ENCODE assay signal across 25 mouse cellular contexts in the genomic region with DNA sequence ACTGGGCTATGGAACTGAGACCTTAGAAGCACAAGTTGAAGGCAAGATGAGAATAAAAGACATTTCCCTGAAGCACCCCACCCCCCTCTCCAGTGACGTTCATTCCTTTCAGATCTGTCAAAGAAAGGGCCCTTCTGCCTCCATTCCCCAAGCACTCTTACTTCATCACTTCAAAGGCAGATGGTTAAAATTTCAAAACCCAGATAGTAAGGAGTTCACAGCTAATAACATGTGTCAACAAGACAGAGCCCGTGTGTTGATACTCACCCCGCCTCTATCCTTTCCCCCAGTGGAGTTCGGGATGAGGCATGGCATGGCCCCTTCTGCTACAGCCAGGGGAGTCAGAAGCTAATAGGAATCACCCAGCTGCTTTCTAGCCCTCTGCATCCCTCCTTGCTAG. TPM values are rescaled to one million over a fixed set of nuclear protein-coding genes. Genes with fewer than 3 reads are reported as not detected.
DNase-seq lines count a peak whose midpoint lies in the region; ATAC-seq and TF ChIP-seq lines count a peak whose summit lies in the region.
"Had no signal": no experiment of that assay in that cellular context is flagged by ENCODE, and none has a peak within 500 bp of the region (broad histone marks: within the 10 kb centered on the region; RNA-seq: fewer than 3 reads in every experiment).

No protein-coding gene starts in this region.

- no peak for TF ChIP-seq CTCF in lung, embryonic 14.5 days (IDR thresholded peaks at IDR 0.05; ENCODE audit: low read depth)
- no peak for TF ChIP-seq CTCF in thymus, adult 2 months (IDR thresholded peaks at IDR 0.05; ENCODE audit: borderline replicate concordance, control insufficient read depth, extremely low read depth, insufficient read depth, low read length, poor library complexity)
- no peak for TF ChIP-seq CTCF in layer of hippocampus, adult 2 months (conservative IDR thresholded peaks at IDR 0.05)

- DNase-seq in lung, embryonic 14.5 days, result peak; percentile 71
- no peak for DNase-seq in lung, postnatal 14 days
- DNase-seq in thymus, adult 2 months, result no peak
- no peak for DNase-seq in thymus, postnatal 10 days (ENCODE audit: low spot score in 2 of 2)
- peak; percentile 38 to 62 for DNase-seq in lung, postnatal 4 days
- DNase-seq in layer of hippocampus, adult 2 months (ENCODE audit: low spot score in 2 of 2), result no peak
- no peak for DNase-seq in gastrocnemius, adult 18-20 months (ENCODE audit: low spot score)
- DNase-seq: adrenal gland, adult 8-10 months; adrenal gland, postnatal 36 days; B cell, adult 2 months; cerebellum, adult 2 months; cerebellum, postnatal 10 days; forebrain, postnatal 0 days; gastrocnemius, adult 2 months; gastrocnemius, postnatal 25 days; heart, postnatal 36 days had no signal

- 7% methylated on average over 4 of the region's 4 CpGs for WGBS in lung, embryonic 14.5 days
- WGBS in thymus, adult 2 months, result 82% methylated on average over 4 of the region's 4 CpGs

- no peaks in the 10 kb centered on the region for H3K36me3 ChIP-seq in lung, embryonic 14.5 days (ENCODE audit: insufficient read depth)
- no peaks in the 10 kb centered on the region for H3K36me3 ChIP-seq in thymus, adult 2 months (ENCODE audit: control insufficient read depth, insufficient read depth, low read length)
- H3K36me3 ChIP-seq: embryonic facial prominence, embryonic 10.5 days; heart, embryonic 13.5 days; hindbrain, embryonic 15.5 days had no signal

- no peaks in the 10 kb centered on the region for H3K27me3 ChIP-seq in lung, embryonic 14.5 days (ENCODE audit: insufficient read depth, low read length)
- no peaks in the 10 kb centered on the region for H3K27me3 ChIP-seq in thymus, adult 2 months (ENCODE audit: control insufficient read depth, insufficient read depth, low read length)
- H3K27me3 ChIP-seq: CH12.LX; forebrain, embryonic 13.5 days; heart, embryonic 13.5 days; hindbrain, embryonic 15.5 days had no signal

- peak; percentile 83 for ATAC-seq in lung, embryonic 14.5 days (ENCODE audit: insufficient read depth)
- ATAC-seq: forebrain, embryonic 13.5 days; forebrain, postnatal 0 days; Patski had no signal

- no peak overlapping the region for H3K27ac ChIP-seq in lung, embryonic 14.5 days (ENCODE audit: low read depth)
- peak overlapping the region; percentile 19; the same call in 1 of the 2 replicates for H3K27ac ChIP-seq in thymus, adult 2 months (ENCODE audit: control insufficient read depth, insufficient read depth, low read length)
- H3K27ac ChIP-seq in layer of hippocampus, adult 2 months, result no peak overlapping the region
- H3K27ac ChIP-seq: embryonic facial prominence, embryonic 10.5 days; forebrain, embryonic 13.5 days; gastrocnemius, adult 2 months; heart, embryonic 13.5 days; hindbrain, embryonic 15.5 days had no signal

- peaks cover 4% of the 10 kb centered on the region; the same call in 1 of the 2 replicates for H3K4me1 ChIP-seq in lung, embryonic 14.5 days (ENCODE audit: insufficient read depth)
- peaks cover 6% of the 10 kb centered on the region; the same call in 1 of the 2 replicates for H3K4me1 ChIP-seq in thymus, adult 2 months (replicated peaks; ENCODE audit: control insufficient read depth, insufficient read depth, low read length)
- H3K4me1 ChIP-seq: embryonic facial prominence, embryonic 10.5 days; forebrain, embryonic 13.5 days; heart, embryonic 13.5 days; hindbrain, embryonic 15.5 days had no signal

- TF ChIP-seq POLR2A in thymus, adult 2 months (IDR thresholded peaks at IDR 0.05; ENCODE audit: control insufficient read depth, extremely low read depth, insufficient read depth, low read length, poor library complexity), result no peak

- H3K4me3 ChIP-seq in lung, embryonic 14.5 days (ENCODE audit: low read depth, low read length), result no peak overlapping the region
- H3K4me3 ChIP-seq in thymus, adult 2 months (ENCODE audit: control insufficient read depth, insufficient read depth, low read length), result no peak overlapping the region
- H3K4me3 ChIP-seq in layer of hippocampus, adult 2 months, result no peak overlapping the region
- H3K4me3 ChIP-seq: embryonic facial prominence, embryonic 10.5 days; forebrain, embryonic 13.5 days; gastrocnemius, adult 2 months; heart, embryonic 13.5 days; hindbrain, embryonic 15.5 days had no signal

- no peak overlapping the region for H3K9ac ChIP-seq in lung, embryonic 14.5 days
- H3K9ac ChIP-seq: forebrain, embryonic 13.5 days; forebrain, postnatal 0 days; heart, embryonic 13.5 days; hindbrain, embryonic 15.5 days had no signal

- H3K4me2 ChIP-seq in lung, embryonic 14.5 days, result no peak overlapping the region
- H3K4me2 ChIP-seq: forebrain, embryonic 13.5 days; heart, embryonic 13.5 days; hindbrain, embryonic 15.5 days had no signal

- H3K9me3 ChIP-seq in lung, embryonic 14.5 days (ENCODE audit: low read depth, low read length), result no peaks in the 10 kb centered on the region
- H3K9me3 ChIP-seq: embryonic facial prominence, embryonic 10.5 days; forebrain, embryonic 13.5 days; heart, embryonic 13.5 days; hindbrain, embryonic 15.5 days had no signal

RNA-seq across cellular contexts. Expression of a gene that starts 31.5 kb away (rescaled TPM):
- not detected in 2 replicates for polyA plus RNA-seq in lung, embryonic 14.5 days (2014; fragmentation: Nextera tagmentation; extraction: Ambion mirVana)
- 0.38 and 0.54 TPM in 2 replicates for polyA plus RNA-seq in thymus, adult 2 months (2012; rRNA removed)
- under 1 TPM; 0.42 to 0.77 TPM for total RNA-seq in layer of hippocampus, adult 2 months (2021)
- not detected for total RNA-seq in gastrocnemius, adult 18-20 months (2021)
- total RNA-seq: CH12.LX; gastrocnemius, adult 2 months; gastrocnemius, postnatal 25 days; granulocyte monocyte progenitor cell, adult 5-6 weeks; heart, postnatal 36 days had no signal
- polyA plus RNA-seq: embryonic facial prominence, embryonic 10.5 days; heart, embryonic 13.5 days; heart, postnatal 0 days; hindbrain, embryonic 11.5 days; Patski had no signal

Comparison
In these comparisons a context has a peak if more than half of its experiments do, and no peak if none do; other contexts are left out.
1. DNase-seq: peak in lung, embryonic 14.5 days (single experiment) and lung, postnatal 4 days (2 of 2); none in lung, postnatal 14 days (single experiment), thymus, adult 2 months (single experiment), thymus, postnatal 10 days (0 of 2), layer of hippocampus, adult 2 months (0 of 2) and gastrocnemius, adult 18-20 months (single experiment).